Mouse (Mus musculus) kidney, adult 2 months (tissue): Measurements from ENCODE around the gene Srbd1. TPM values are rescaled to one million over a fixed set of nuclear protein-coding genes. Genes with fewer than 3 reads are reported as not detected.
A peak's percentile ranks its signal among the peaks of the same experiment; 100 is the strongest.

Experiments used
- DNase-seq: peaks from one replicate; pipeline ENCODE4 v3.0.0; 2021
- H3K27ac ChIP-seq: fragments of 200-500 bp; 2 replicates; pipeline ENCODE4 v1.5.1; 2012; ENCODE audit warnings: low read depth, low read length, control low read depth, inconsistent platforms; ENCODE audit not compliant: insufficient read depth
- H3K27me3 ChIP-seq: fragments of 200-500 bp; replicated peaks from 2 replicates; pipeline ENCODE4 v1.6.1; 2012; ENCODE audit warnings: mild to moderate bottlenecking, moderate library complexity, low read length, inconsistent platforms; ENCODE audit not compliant: control insufficient read depth, insufficient read depth
- H3K36me3 ChIP-seq: fragments of 200-500 bp; 2 replicates; pipeline ENCODE4 v1.6.1; 2012; ENCODE audit warnings: mild to moderate bottlenecking, moderate library complexity, low read length, inconsistent platforms; ENCODE audit not compliant: control insufficient read depth, insufficient read depth
- H3K4me1 ChIP-seq: fragments of 200-500 bp; 2 replicates; pipeline ENCODE4 v1.6.1; 2011; ENCODE audit warnings: low read length; ENCODE audit not compliant: control insufficient read depth, insufficient read depth
- H3K4me3 ChIP-seq: fragments of 200-500 bp; 2 replicates; pipeline ENCODE4 v1.5.1; 2011; ENCODE audit warnings: mild to moderate bottlenecking, low read depth, low read length, control low read depth; ENCODE audit not compliant: insufficient read depth
- CTCF ChIP-seq: fragments of 200-500 bp; conservative IDR thresholded peaks from 2 replicates; pipeline ENCODE4 v1.5.1; 2011; ENCODE audit warnings: low read depth, mild to moderate bottlenecking, control low read depth, low read length, moderate library complexity, mixed read lengths; ENCODE audit not compliant: insufficient read depth, insufficient read length
- POLR2A ChIP-seq: fragments of 200-500 bp; IDR thresholded peaks from one replicate; pipeline ENCODE4 v1.6.1; 2011; ENCODE audit warnings: low read depth, low read length, control low read depth
- WGBS: fragments of 180-500 bp; shearing (Covaris S2); methylation state at CpG from one replicate; pipeline ENCODE4 v1.1.7; 2018; 5-methylcytosine and 5-hydroxymethylcytosine counted together
- polyA plus RNA-seq: library from polyadenylated mRNA; depleted of rRNA; stranded (reverse); fragments of >200 nt; gene quantifications from 2 replicates; pipeline ENCODE4 v1.2.3, GENCODE M21; 2012

Gene Srbd1
- polyA plus RNA-seq, 1 experiment: 3.6 TPM

GRCm38 (mm10) chr17:86166051-86166566, 21.1 kb upstream of the Srbd1 start:
- no peak for DNase-seq
- WGBS: 3% methylated on average over 19 of the region's 19 CpGs

GRCm38 (mm10) chr17:86164416-86164815, 19.4 kb upstream of the Srbd1 start:
- TF ChIP-seq CTCF (no peak), POLR2A (no peak)
- no peaks in the 10 kb centered on the region for H3K36me3 ChIP-seq
- no peaks in the 10 kb centered on the region for H3K27me3 ChIP-seq
- no peak overlapping the region for H3K4me3 ChIP-seq
- WGBS: 77% methylated on average over 7 of the region's 7 CpGs
- no peak overlapping the region for H3K27ac ChIP-seq
- no peak for DNase-seq
- H3K4me1 ChIP-seq: peaks cover 10% of the 10 kb centered on the region; the same call in 1 of the 2 replicates

More at GRCm38 (mm10) chr17:86166051-86166566, 21.1 kb upstream of the Srbd1 start:
- TF ChIP-seq CTCF: no peak
- TF ChIP-seq POLR2A: no peak
- no peaks in the 10 kb centered on the region for H3K36me3 ChIP-seq
- H3K4me1 ChIP-seq: peaks cover 10% of the 10 kb centered on the region; the same call in 1 of the 2 replicates
- H3K27ac ChIP-seq: peak overlapping the region; percentile 98
- no peaks in the 10 kb centered on the region for H3K27me3 ChIP-seq
- peak overlapping the region; percentile 77 for H3K4me3 ChIP-seq

- no peak overlapping the region for H3K4me3 ChIP-seq
- WGBS: 83% methylated on average over 15 of the region's 15 CpGs
- no peak for TF ChIP-seq POLR2A
- TF ChIP-seq CTCF: no peak
Measured at GRCm38 (mm10) chr17:86162672-86163071, 17.7 kb upstream of the Srbd1 start.

DNA sequence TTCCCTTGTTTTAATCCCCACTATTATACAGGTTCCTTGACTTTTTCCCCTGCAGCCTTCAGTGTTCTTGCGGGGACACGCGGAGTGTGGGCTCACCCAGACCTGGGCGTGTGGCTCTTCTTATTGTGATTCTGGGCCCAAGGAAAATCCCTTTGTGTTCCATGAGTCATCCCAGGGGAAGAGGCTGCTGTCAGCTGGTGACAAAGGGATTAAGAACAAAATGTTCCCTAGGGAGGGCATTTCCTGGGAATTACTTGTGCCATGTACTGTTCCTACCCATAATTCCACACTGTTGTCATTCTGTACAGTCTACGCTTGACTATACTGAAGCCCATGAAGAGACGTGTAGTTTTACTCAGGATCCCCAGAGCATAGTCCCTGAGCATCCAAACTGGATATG, 12.0 kb upstream of the Srbd1 start:
- Histone ChIP-seq H3K4me3 (no peak overlapping the region), H3K27me3 (no peaks in the 10 kb centered on the region), H3K36me3 (no peaks in the 10 kb centered on the region), H3K4me1 (no peaks in the 10 kb centered on the region), H3K27ac (no peak overlapping the region)
- peak; percentile 27 for DNase-seq
- 71% methylated on average over 6 of the region's 6 CpGs for WGBS
- TF ChIP-seq POLR2A (no peak), CTCF (no peak)

More at GRCm38 (mm10) chr17:86162672-86163071, 17.7 kb upstream of the Srbd1 start:
- Histone ChIP-seq H3K4me1 (peaks cover 7% of the 10 kb centered on the region; the same call in 1 of the 2 replicates), H3K27ac (no peak overlapping the region), H3K36me3 (no peaks in the 10 kb centered on the region), H3K27me3 (no peaks in the 10 kb centered on the region)
- no peak for DNase-seq

DNA sequence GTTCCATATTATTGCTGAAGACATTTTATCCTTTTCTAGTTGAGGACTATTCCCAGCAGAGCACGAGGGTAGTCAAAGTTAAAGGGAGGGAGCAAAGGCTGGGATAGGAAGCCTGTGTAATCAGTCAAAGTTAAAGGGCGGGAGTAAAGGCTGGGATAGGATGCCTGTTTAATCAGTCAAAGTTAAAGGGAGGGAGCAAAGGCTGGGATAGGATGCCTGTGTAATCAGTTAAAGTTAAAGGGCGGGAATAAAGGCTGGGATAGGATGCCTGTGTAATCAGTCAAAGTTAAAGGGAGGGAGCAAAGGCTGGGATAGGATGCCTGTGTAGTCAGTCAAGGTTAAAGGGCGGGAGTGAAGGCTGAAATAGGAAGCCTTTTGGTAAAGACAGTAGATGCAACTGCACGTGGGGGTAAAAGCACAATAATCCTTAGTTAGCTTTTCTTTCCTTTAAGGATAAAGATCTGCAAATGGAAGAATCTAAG, 5.9 kb upstream of the Srbd1 start:
- Histone ChIP-seq H3K27me3 (no peaks in the 10 kb centered on the region), H3K27ac (no peak overlapping the region), H3K36me3 (no peaks in the 10 kb centered on the region), H3K4me1 (peaks cover 1% of the 10 kb centered on the region; the same call in 1 of the 2 replicates), H3K4me3 (no peak overlapping the region)
- no peak for TF ChIP-seq CTCF
- no peak for TF ChIP-seq POLR2A
- DNase-seq: peak; percentile 84
- WGBS: 22% methylated on average over 5 of the region's 5 CpGs

DNA sequence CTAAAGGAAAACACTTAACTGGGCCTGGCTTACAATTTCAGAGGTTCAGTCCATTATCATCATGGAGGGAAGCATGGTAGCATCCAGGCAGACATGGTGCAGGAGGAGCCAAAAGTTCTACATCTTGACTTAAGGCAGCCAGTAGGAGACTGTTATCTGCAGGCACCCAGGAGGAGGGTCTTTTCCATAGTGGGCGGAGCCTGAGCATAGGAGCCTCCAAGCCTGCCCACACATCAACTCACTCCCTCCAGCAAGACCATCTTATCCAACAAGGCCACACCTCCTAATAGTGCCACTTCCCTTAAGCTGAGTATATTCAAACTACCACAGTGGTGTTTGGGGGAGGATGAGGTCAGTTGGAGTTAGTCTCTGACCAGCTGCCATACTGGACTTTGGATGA, 4.8 kb upstream of the Srbd1 start:
- Histone ChIP-seq H3K27me3 (no peaks in the 10 kb centered on the region), H3K27ac (no peak overlapping the region), H3K4me1 (peaks cover 7% of the 10 kb centered on the region; the same call in 1 of the 2 replicates), H3K4me3 (no peak overlapping the region), H3K36me3 (no peaks in the 10 kb centered on the region)
- no peak for DNase-seq
- TF ChIP-seq CTCF: no peak
- TF ChIP-seq POLR2A: no peak
- WGBS: 97% methylated on average over 1 of the region's 1 CpGs

- Histone ChIP-seq H3K36me3 (no peaks in the 10 kb centered on the region; the same call in 1 of the 2 replicates), H3K27me3 (no peaks in the 10 kb centered on the region), H3K4me1 (peaks cover 9% of the 10 kb centered on the region; the same call in 1 of the 2 replicates), H3K4me3 (peak overlapping the region; percentile 75), H3K27ac (peak overlapping the region; percentile 13; the same call in 1 of the 2 replicates)
- TF ChIP-seq CTCF (no peak), POLR2A (no peak)
- peak; percentile 32 for DNase-seq
- under 1% methylated on average over 33 of the region's 33 CpGs for WGBS
Measured at GRCm38 (mm10) chr17:86144537-86145078, 367 bp downstream of the Srbd1 start.
